Mouse (Mus musculus) gastrocnemius, postnatal 25 days (tissue): Measurements from ENCODE around the gene Rpl18a. TPM values are rescaled to one million over a fixed set of nuclear protein-coding genes. Genes with fewer than 3 reads are reported as not detected.

ENCODE experiments used
- DNase-seq: peaks from one replicate; pipeline ENCODE4 v3.0.0; 2022
- total RNA-seq, 2 experiments: library from RNA; stranded (reverse); gene quantifications; 1 replicate in 1 of 2; 2 replicates in 1 of 2; pipeline ENCODE4 v1.2.3; 2021

The Rpl18a gene
- total RNA-seq, 2 experiments from 2014 or later = 829 to 878 TPM

DNA sequence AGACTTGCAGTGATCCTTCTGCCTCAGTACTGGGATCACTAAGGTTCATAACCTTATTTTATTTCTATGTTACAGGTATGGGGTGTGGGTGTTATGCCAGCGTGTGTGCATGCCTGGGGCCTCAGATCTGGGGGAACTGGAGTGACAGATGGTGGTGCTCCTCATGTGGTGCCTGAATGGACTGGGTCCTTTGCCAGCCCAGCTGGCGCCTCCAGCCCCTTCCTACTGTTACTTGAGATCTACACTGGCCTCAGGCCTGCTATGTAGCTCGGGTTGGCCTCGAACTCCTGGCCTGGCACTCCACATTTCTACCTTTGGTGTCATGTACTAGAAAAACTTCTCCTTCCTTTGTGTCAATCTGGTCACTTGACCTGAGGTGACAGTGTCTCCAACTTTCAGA is 13.0 kb downstream of the Rpl18a start:
- DNase-seq = no peak

GRCm38 (mm10) chr8:70880546-70880945 is 16.7 kb downstream of the Rpl18a start:
- DNase-seq = no peak

DNA sequence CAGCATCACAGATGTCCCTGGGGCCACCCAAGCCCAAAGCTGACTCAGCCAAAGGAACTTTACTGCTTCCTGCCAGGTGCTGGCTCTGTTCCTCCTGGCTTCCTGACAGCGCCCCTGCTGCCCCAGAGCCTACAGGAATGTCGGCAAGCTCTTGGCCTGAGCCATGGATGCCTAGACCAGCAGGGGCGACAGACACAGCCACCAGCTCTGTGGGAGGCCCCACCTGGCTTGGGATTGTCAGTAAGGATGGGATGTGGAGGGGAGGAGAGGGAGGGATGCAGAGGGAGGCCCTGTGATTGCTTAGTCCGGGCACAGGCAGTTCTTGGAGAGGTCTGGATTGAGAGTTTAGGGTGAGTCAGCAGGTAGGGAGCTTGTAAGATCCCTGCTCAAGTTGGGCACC is 17.1 kb downstream of the Rpl18a start:
- DNase-seq = no peak

DNA sequence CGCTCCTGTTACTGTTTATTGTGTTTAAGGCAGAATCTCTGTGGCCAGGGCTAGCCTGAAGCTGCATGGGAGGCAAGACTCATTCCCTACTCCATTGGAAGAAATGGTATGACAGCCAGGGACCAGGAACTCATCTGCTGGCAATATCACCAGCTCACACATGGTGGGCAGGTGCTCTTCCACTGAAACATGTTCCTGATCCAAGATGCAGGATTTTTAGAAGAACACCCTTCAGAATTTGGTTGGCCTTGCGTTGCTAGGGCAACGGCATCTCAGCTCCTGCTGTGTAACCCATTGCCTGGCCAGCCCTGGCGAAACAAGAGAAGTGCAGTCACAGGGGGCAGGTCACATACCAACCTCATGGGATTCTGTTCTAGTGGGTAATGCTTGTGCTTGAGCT is 17.7 kb downstream of the Rpl18a start:
- DNase-seq = no peak

DNA sequence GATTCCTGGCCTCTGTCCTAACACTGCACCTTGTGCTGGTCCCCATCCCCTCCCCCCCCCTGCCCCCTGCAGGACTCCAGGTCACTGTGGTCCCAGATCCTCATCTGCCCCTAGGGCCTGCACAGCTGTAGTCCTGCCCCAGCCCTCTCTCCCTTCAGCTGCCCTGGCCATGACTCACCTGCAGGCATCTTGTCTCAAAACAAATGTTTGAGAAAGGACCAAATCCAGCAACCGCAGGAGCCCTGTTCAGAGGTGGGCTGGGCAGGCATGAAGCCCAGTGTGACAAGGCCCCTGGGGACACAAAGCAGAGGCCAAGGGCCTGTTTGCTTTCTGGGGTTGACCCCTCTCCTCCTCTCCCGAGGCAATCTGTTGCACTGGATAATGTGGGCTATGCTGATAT is 19.0 kb downstream of the Rpl18a start:
- DNase-seq = no peak

DNA sequence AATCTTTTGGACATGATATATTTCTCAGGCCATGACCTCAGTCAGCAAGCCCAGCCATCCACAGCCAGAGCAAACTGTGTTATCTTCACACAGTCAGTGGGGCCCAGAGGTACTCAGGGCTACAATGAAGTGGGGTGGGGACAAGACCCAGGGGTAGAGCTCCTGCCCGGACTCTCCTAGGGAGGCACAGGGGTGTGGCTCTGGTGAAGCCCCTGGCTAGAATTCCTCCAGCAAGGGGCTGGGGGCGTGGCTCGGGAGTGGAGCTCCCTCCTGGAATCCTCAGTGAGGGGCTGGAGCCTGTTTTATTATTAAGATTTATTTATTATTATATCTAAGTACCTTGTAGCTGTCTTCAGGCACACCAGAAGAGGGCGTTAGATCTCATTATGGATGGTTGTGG is 20.8 kb downstream of the Rpl18a start:
- no peak for DNase-seq

GRCm38 (mm10) chr8:70874441-70874840 is 22.8 kb downstream of the Rpl18a start:
- DNase-seq = no peak

GRCm38 (mm10) chr8:70873364-70873985 is 23.7 kb downstream of the Rpl18a start, which contains the start of gene Ccdc124:
TSS of gene Ccdc124 (minus strand) at chr8:70873935.
- peak; percentile 91 for DNase-seq

- no peak for DNase-seq
These were observed 24.4 kb downstream of the Rpl18a start for GRCm38 (mm10) chr8:70872643-70873363.

GRCm38 (mm10) chr8:70871195-70871807 is 25.9 kb downstream of the Rpl18a start:
- no peak for DNase-seq

DNA sequence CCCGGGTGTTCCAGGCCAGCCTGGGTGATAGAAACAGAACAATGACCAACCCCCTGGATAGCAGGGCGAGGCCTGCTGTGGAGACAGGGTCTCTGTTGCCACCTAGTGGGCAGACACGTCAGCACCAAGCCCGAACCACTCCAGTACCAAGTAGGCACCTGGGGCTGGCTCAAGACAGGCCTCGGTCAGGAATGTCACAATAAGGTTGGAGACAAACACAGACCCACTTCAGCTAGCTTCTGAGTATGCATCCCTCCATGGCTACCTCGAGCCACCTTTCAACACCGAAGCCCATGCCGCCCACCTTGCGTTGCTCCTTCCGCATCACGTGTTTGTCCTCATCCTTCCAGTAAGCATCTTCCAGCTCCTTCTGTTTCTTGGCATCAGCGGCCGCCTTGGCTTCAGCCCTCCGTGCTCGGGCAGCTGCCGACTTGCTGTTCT is 27.6 kb downstream of the Rpl18a start:
- peak; percentile 64 for DNase-seq

GRCm38 (mm10) chr8:70869199-70869571 is 28.0 kb downstream of the Rpl18a start:
- no peak for DNase-seq

- DNase-seq = no peak
These were observed 28.5 kb downstream of the Rpl18a start for GRCm38 (mm10) chr8:70868559-70869198.

- no peak for DNase-seq
These were observed 30.6 kb downstream of the Rpl18a start for GRCm38 (mm10) chr8:70866566-70866965.

DNA sequence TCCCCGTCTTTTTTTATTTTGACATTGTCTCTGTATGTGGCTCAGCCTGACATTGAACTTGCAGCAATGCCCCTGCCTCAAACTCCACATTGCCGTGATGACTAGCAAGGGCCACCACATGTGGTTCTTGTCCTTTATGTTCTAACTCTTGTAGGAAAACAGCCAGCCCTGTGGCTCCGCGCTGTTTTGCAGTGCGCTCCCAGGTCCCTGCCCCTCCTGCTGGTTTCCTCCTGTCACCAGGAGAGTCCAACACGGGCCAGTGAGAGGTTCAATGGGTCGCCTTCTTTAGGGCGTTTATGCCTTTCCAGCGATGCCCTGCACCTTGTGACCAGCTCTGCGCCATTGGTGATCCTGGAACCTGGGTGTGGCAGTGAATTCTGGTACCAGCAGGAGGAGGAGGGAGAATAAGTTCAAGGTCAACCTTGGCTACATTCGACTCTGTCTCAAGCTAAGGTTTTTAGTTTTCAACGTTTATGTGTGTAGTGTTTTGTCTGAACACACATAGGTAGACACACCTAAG is 31.2 kb downstream of the Rpl18a start:
- no peak for DNase-seq

DNA sequence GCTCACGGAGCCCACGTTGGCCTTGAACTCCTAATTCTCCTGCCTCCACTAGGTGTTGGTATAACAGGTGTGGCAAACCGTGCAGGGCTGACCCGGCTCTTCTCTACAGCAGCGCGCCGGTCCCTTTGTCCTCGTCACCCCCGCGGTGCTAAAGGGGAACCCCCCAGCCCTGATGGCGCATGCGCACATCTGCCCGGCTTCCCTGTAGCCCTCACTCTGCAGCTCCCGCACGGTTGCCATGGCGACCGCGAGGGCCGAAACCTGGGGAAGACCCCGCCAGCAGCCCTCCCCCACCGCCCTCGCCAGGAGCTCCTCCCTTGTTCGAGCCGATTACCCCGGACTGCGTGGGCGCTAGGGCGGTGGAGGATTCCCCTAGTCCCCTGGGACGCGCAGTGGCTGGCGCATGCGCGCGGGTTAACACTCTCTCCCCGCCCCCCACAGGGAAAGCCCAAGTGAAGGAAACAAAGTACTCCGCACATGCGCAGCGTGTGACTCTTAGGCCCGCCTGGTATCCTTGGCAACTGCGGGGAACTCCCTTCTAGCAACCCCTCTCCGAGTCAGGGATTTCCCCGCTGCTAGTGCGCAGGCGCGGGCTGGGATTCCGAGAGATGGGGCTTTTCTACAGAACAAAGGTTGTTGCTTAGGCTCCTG is 31.7 kb downstream of the Rpl18a start:
- DNase-seq = peak; percentile 98

DNA sequence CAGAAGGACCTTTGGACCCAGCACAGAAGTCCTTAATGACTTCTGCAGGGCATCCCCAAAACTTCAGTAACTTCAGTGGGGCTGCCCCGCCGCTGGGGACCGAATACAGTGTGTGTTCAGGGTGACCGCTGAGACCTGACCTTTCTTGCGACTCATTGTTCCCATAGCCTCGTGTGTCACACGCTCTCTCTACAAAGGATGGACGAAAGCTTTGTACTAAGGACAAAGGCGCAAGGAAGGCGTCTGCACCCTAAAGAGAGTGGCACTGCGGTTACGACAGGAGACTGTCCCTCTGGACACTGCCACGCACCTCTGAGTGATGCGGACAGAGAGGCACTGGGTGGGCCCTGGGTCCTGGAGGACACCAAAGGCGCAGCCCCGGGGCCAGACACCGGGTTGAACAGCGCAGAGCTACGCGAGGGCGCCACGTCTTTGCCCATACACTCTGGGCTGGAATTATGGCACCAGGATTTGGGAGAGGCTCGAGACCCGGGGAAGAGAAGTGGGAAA is 32.4 kb downstream of the Rpl18a start:
- DNase-seq = no peak

DNA sequence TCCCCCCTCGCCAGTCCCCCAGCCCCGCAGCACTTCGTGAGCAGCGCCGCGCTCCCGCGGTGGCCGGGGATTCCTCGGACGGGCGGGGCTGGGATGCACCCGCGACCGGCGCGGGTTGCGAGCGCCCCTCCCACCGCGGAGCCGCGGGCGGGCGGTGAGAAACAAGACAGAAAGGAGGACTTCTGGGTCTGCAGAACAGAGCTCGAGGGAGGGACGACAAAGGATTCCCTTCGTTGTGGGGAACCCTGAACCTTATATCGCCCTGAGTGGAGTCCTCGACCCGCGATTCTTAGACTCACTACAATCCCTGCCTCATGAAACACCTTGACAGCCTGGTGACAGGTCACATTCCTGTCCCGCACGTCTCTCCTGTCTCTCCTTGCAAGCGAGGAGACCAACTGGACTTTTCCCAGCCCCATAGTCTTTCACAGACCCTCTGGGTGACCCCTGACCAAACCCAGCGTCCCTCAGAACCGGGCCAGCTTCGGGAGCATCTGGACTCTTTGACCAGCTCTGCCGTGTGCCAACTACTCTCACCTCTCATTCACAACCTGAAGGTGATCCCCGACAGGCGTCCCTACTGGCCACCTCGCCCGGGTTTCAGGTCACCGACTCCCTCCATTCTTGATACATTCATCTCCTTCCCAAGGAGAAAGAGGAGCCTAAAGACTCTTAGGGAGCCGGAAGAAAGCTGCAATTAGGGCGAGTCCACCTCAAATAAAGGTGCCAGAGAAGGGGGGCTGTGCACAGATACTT is 33.1 kb downstream of the Rpl18a start:
- no peak for DNase-seq

DNA sequence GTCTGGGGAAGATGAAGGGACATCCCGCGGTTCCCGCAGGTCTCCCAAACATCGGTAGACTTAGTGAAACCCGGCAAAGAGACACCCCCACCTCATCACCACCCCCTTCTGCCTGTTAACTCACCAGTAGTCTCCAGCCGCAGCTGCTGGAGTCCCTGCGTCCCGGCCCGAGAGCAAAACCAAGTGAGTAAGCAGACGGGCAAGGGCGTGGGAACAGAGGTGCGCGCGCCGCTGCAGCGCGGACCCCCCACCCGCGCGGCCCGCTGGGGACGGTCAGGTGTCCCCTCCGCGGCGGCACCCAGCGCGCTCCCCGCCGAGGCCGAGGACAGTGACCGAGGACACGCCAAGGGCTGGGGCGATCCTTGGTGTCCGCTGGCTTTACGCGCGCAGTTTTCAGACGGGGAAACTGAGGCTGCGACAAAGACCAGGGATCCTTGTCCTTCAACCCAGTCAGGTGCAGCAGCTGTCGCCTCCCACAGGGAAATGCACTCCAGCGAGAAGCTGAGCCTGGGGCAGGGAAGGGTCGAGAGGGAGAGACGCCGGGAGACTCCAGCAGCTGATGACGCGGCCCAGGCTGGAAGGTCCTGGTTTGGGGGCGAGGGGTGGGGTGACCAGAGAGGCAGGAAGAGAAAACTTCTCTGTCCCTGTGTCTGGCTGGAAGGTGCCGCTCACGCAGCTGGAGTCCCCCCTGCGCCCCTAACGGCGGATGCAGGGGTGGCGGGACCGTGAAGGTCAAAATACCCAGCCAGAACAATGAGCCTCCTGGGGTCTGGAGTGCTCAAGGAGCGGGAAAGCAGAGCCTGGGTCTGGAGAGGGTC is 34.2 kb downstream of the Rpl18a start, which contains the start of gene Kcnn1:
Kcnn1 (minus strand) TSS at position 435 of the 818 bp plus-strand sequence.
- no peak for DNase-seq

DNA sequence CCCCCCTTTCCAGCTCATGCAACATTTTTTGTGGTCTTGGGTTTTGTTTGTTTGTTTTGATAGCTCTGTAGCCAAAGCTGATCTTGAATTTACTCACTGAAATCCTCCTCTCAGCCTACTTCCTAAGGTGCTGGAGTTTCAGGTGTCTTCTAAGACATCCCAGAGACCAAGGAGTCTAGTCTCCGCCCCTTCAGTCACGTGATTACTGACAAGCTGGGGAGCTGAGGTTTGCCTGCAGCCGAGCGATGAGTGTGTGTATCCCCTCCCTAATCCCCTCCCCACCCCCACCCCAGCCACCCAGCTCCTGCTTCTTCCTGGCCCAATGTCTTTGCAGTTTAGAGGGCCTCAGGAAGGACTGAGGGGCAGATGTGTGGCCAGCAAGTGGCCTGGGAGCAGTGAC is 39.7 kb downstream of the Rpl18a start:
- no peak for DNase-seq
